Mouse (Mus musculus) liver, embryonic 13.5 days (tissue): ENCODE measurements around the gene Usp29. TPM values are rescaled to one million over a fixed set of nuclear protein-coding genes. Genes with fewer than 3 reads are reported as not detected.

Source experiments
- ATAC-seq: fragments of 200-750 bp; cut with Nextera tagmentation; 2 replicates; pipeline ENCODE4 v1.8.0; 2017; ENCODE audit warnings: low read depth, mild to moderate bottlenecking, moderate number of reproducible peaks, moderate library complexity
- DNase-seq: peaks from one replicate; pipeline ENCODE4 v3.0.0; 2022
- H3K27ac ChIP-seq: fragments of 300-500 bp; sonication (generic); 2 replicates; pipeline ENCODE4 v1.5.1; 2015; ENCODE audit warnings: moderate library complexity, mild to moderate bottlenecking, inconsistent platforms
- H3K27me3 ChIP-seq: fragments of 300-500 bp; sonication (generic); 2 replicates; pipeline ENCODE4 v1.6.1; 2015; ENCODE audit warnings: mild to moderate bottlenecking, inconsistent platforms
- H3K36me3 ChIP-seq: fragments of 300-500 bp; sonication (generic); 2 replicates; pipeline ENCODE4 v1.6.1; 2015; ENCODE audit warnings: mild to moderate bottlenecking, inconsistent platforms
- H3K4me1 ChIP-seq: fragments of 300-500 bp; sonication (generic); replicated peaks from 2 replicates; pipeline ENCODE4 v1.6.1; 2015; ENCODE audit warnings: inconsistent platforms
- H3K4me2 ChIP-seq: fragments of 300-500 bp; sonication (generic); 2 replicates; pipeline ENCODE4 v1.6.1; 2015; ENCODE audit warnings: inconsistent platforms, mild to moderate bottlenecking, moderate library complexity
- H3K4me3 ChIP-seq: fragments of 300-500 bp; sonication (generic); replicated peaks from 2 replicates; pipeline ENCODE4 v1.5.1; 2015; ENCODE audit warnings: mild to moderate bottlenecking, inconsistent platforms
- H3K9ac ChIP-seq: fragments of 300-500 bp; sonication (generic); 2 replicates; pipeline ENCODE4 v1.6.1; 2015; ENCODE audit warnings: mild to moderate bottlenecking, inconsistent platforms
- H3K9me3 ChIP-seq: fragments of 300-500 bp; sonication (generic); replicated peaks from 2 replicates; pipeline ENCODE4 v1.6.1; 2016; ENCODE audit warnings: inconsistent platforms
- WGBS: fragments of 180-500 bp; shearing (Covaris S2); methylation state at CpG from one replicate; pipeline ENCODE4 v1.1.7; 2015; ENCODE audit not compliant: insufficient replicate concordance; 5-methylcytosine and 5-hydroxymethylcytosine counted together
- polyA plus RNA-seq: library from polyadenylated mRNA; unstranded; fragments of >200 nt; fragmentation: Nextera tagmentation; extraction: Ambion mirVana; gene quantifications from 2 replicates; pipeline ENCODE4 v1.2.1, GENCODE M21; 2015

Usp29 gene
- polyA plus RNA-seq, 1 experiment from 2014 or later = 1.9 TPM

GRCm38 (mm10) chr7:6791286-6792065, 61.1 kb downstream of the Usp29 start:
- Histone ChIP-seq H3K4me3 (no peak overlapping the region), H3K9me3 (no peaks in the 10 kb centered on the region), H3K9ac (no peak overlapping the region), H3K4me1 (no peaks in the 10 kb centered on the region), H3K27me3 (no peaks in the 10 kb centered on the region), H3K27ac (no peak overlapping the region), H3K36me3 (no peaks in the 10 kb centered on the region), H3K4me2 (no peak overlapping the region)
- DNase-seq (no peak), ATAC-seq (no peak)
- WGBS = 66% methylated on average over 9 of the region's 9 CpGs

- ATAC-seq (no peak), DNase-seq (no peak)
- WGBS = 75% methylated on average over 6 of the region's 6 CpGs
- H3K4me1 ChIP-seq = no peaks in the 10 kb centered on the region
- no peaks in the 10 kb centered on the region for H3K9me3 ChIP-seq
- H3K9ac ChIP-seq = no peak overlapping the region
- H3K36me3 ChIP-seq = no peaks in the 10 kb centered on the region
- no peak overlapping the region for H3K27ac ChIP-seq
- no peak overlapping the region for H3K4me2 ChIP-seq
- no peaks in the 10 kb centered on the region for H3K27me3 ChIP-seq
- no peak overlapping the region for H3K4me3 ChIP-seq
Observed at GRCm38 (mm10) chr7:6793240-6793639, 62.9 kb downstream of the Usp29 start.

- ATAC-seq (no peak), DNase-seq (no peak)
- Histone ChIP-seq H3K27me3 (no peaks in the 10 kb centered on the region), H3K36me3 (no peaks in the 10 kb centered on the region), H3K4me3 (no peak overlapping the region), H3K4me2 (no peak overlapping the region), H3K9me3 (no peaks in the 10 kb centered on the region), H3K27ac (no peak overlapping the region), H3K4me1 (no peaks in the 10 kb centered on the region), H3K9ac (no peak overlapping the region)
- 53% methylated on average over 3 of the region's 3 CpGs for WGBS
Observed at GRCm38 (mm10) chr7:6793811-6794210, 63.4 kb downstream of the Usp29 start.

- H3K4me1 ChIP-seq = peaks cover 6% of the 10 kb centered on the region; the same call in 1 of the 2 replicates
- 52% methylated on average over 2 of the region's 2 CpGs for WGBS
- H3K27me3 ChIP-seq = no peaks in the 10 kb centered on the region
- no peak overlapping the region for H3K4me2 ChIP-seq
- H3K27ac ChIP-seq = no peak overlapping the region
- no peaks in the 10 kb centered on the region for H3K36me3 ChIP-seq
- H3K9me3 ChIP-seq = no peaks in the 10 kb centered on the region
- no peak overlapping the region for H3K4me3 ChIP-seq
- ATAC-seq = no peak
- no peak for DNase-seq
- no peak overlapping the region for H3K9ac ChIP-seq
Observed at GRCm38 (mm10) chr7:6797408-6797807, 67.0 kb downstream of the Usp29 start.

GRCm38 (mm10) chr7:6799105-6799805, 68.9 kb downstream of the Usp29 start:
- H3K9me3 ChIP-seq = no peaks in the 10 kb centered on the region
- H3K4me1 ChIP-seq = peaks cover 6% of the 10 kb centered on the region; the same call in 1 of the 2 replicates
- DNase-seq (no peak), ATAC-seq (no peak)
- H3K27ac ChIP-seq = no peak overlapping the region
- no peaks in the 10 kb centered on the region for H3K36me3 ChIP-seq
- 44% methylated on average over 9 of the region's 9 CpGs for WGBS
- H3K9ac ChIP-seq = no peak overlapping the region
- H3K4me2 ChIP-seq = no peak overlapping the region
- no peaks in the 10 kb centered on the region for H3K27me3 ChIP-seq
- no peak overlapping the region for H3K4me3 ChIP-seq

GRCm38 (mm10) chr7:6800586-6801441, 70.4 kb downstream of the Usp29 start:
- no peak for ATAC-seq

GRCm38 (mm10) chr7:6801642-6802041, 71.3 kb downstream of the Usp29 start:
- H3K27me3 ChIP-seq = no peaks in the 10 kb centered on the region
- ATAC-seq (no peak), DNase-seq (no peak)
- H3K9me3 ChIP-seq = no peaks in the 10 kb centered on the region
- no peaks in the 10 kb centered on the region for H3K36me3 ChIP-seq
- no peak overlapping the region for H3K4me2 ChIP-seq
- peaks cover 6% of the 10 kb centered on the region; the same call in 1 of the 2 replicates for H3K4me1 ChIP-seq
- WGBS = 50% methylated on average over 6 of the region's 6 CpGs
- no peak overlapping the region for H3K9ac ChIP-seq
- H3K27ac ChIP-seq = no peak overlapping the region
- no peak overlapping the region for H3K4me3 ChIP-seq

More at GRCm38 (mm10) chr7:6800586-6801441, 70.4 kb downstream of the Usp29 start:
- Histone ChIP-seq H3K27ac (no peak overlapping the region; the same call in 1 of the 2 replicates), H3K27me3 (no peaks in the 10 kb centered on the region), H3K4me3 (no peak overlapping the region), H3K9me3 (no peaks in the 10 kb centered on the region), H3K36me3 (no peaks in the 10 kb centered on the region), H3K4me1 (peaks cover 6% of the 10 kb centered on the region; the same call in 1 of the 2 replicates), H3K4me2 (no peak overlapping the region), H3K9ac (no peak overlapping the region)
- DNase-seq = no peak
- 64% methylated on average over 12 of the region's 12 CpGs for WGBS

- Histone ChIP-seq H3K4me1 (no peaks in the 10 kb centered on the region), H3K4me2 (no peak overlapping the region), H3K36me3 (no peaks in the 10 kb centered on the region), H3K9me3 (no peaks in the 10 kb centered on the region; the same call in 1 of the 2 replicates), H3K27ac (no peak overlapping the region), H3K4me3 (no peak overlapping the region), H3K9ac (no peak overlapping the region), H3K27me3 (no peaks in the 10 kb centered on the region)
- WGBS = 50% methylated on average over 3 of the region's 3 CpGs
- no peak for DNase-seq
- no peak for ATAC-seq
Observed at GRCm38 (mm10) chr7:6810556-6810955, 80.2 kb downstream of the Usp29 start.

GRCm38 (mm10) chr7:6814971-6815370, 84.6 kb downstream of the Usp29 start:
- ATAC-seq (no peak), DNase-seq (no peak)
- WGBS = 59% methylated on average over 8 of the region's 8 CpGs

GRCm38 (mm10) chr7:6816706-6817376, 86.5 kb downstream of the Usp29 start:
- Histone ChIP-seq H3K36me3 (no peaks in the 10 kb centered on the region), H3K4me1 (no peaks in the 10 kb centered on the region), H3K4me3 (no peak overlapping the region), H3K4me2 (no peak overlapping the region), H3K27me3 (no peaks in the 10 kb centered on the region), H3K27ac (no peak overlapping the region), H3K9ac (no peak overlapping the region), H3K9me3 (no peaks in the 10 kb centered on the region)
- ATAC-seq (no peak), DNase-seq (no peak)
- WGBS = 78% methylated on average over 5 of the region's 5 CpGs

More at GRCm38 (mm10) chr7:6814971-6815370, 84.6 kb downstream of the Usp29 start:
- Histone ChIP-seq H3K9ac (no peak overlapping the region), H3K27ac (no peak overlapping the region), H3K27me3 (no peaks in the 10 kb centered on the region), H3K36me3 (no peaks in the 10 kb centered on the region), H3K4me2 (no peak overlapping the region), H3K9me3 (no peaks in the 10 kb centered on the region), H3K4me3 (no peak overlapping the region), H3K4me1 (no peaks in the 10 kb centered on the region)
